Mouse (Mus musculus): ENCODE data around the gene Treh.

DNA sequence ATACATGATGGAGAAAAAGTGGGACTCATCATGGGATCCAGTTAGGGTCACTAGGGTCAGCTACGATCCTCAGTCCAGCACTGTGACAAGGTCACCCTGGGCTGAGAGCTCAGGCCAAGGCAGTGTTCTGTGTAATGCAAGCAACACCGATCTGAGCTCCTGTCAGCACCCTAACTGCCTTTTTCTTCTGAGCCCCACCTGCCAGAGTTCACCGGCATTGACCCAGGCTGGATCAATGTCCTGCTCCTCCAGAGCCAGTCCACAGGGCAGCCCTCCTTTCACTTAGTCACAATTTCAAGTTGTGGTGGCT, 48.8 kb downstream of the Treh start:
- TF ChIP-seq CTCF (IDR thresholded peaks at IDR 0.05; ENCODE audit: extremely low read depth, insufficient read depth, insufficient read length, insufficient replicate concordance): no peak
- no peak for TF ChIP-seq POLR2A (IDR thresholded peaks at IDR 0.05; ENCODE audit: low read depth, low read length)
